Mouse (Mus musculus) liver, adult 2 months (tissue): ENCODE measurements around the gene Kif26b.

Experiments used
- CTCF ChIP-seq: fragments of 200-500 bp; IDR thresholded peaks from 2 replicates; pipeline ENCODE4 v1.5.1; 2011; ENCODE audit warnings: low read depth, low read length, control low read depth
- POLR2A ChIP-seq: fragments of 200-500 bp; IDR thresholded peaks from 2 replicates; pipeline ENCODE4 v1.6.1; 2011; ENCODE audit warnings: low read length, control low read depth; ENCODE audit not compliant: insufficient read depth; ENCODE audit errors: extremely low read depth

DNA sequence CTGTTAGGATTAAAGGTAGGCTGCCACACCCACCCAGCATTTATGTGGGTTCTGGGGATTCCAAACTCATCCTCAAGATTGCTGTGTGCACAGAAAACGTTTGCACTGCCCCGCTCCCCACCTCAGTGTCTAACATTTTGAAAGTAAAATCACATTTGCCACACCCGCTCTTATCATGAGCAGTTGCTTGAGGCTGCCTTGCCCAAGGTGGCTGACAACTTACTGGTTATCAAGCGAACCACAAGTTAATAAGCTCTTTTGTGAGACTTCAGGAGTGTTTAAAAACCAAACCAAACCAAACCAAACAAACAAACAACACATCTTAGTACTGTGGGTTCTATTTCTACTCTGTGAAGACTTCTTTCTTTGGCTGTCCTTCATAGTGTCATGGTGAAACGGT is 101.1 kb downstream of the Kif26b start:
- TF ChIP-seq CTCF, result no peak
- no peak for TF ChIP-seq POLR2A
